In genomic region chr13:41846516-41846915, GRCm38 (mm10) we compare ENCODE assay signal across 16 mouse cellular contexts. TPM values are rescaled to one million over a fixed set of nuclear protein-coding genes. Genes with fewer than 3 reads are reported as not detected.
DNase-seq lines count a peak whose midpoint lies in the region; ATAC-seq lines count a peak whose summit lies in the region.
"Had no signal": no experiment of that assay in that cellular context is flagged by ENCODE, and none has a peak within 500 bp of the region (broad histone marks: within the 10 kb centered on the region; RNA-seq: fewer than 3 reads in every experiment).

No protein-coding gene starts in this region.

- no peak overlapping the region for H3K27ac ChIP-seq in kidney, embryonic 15.5 days
- H3K27ac ChIP-seq: forebrain, embryonic 13.5 days; liver, embryonic 12.5 days; neural tube, embryonic 12.5 days had no signal

- no peaks in the 10 kb centered on the region for H3K36me3 ChIP-seq in kidney, embryonic 15.5 days
- H3K36me3 ChIP-seq: liver, embryonic 12.5 days; neural tube, embryonic 12.5 days had no signal

- peaks cover 15% of the 10 kb centered on the region for H3K4me1 ChIP-seq in kidney, embryonic 15.5 days
- H3K4me1 ChIP-seq: liver, embryonic 12.5 days; neural tube, embryonic 12.5 days had no signal

- H3K9ac ChIP-seq in kidney, embryonic 15.5 days: no peak overlapping the region
- H3K9ac ChIP-seq: forebrain, embryonic 13.5 days; liver, embryonic 12.5 days; neural tube, embryonic 12.5 days had no signal

- peak; percentile 43 for DNase-seq in adrenal gland, adult 2 months
- DNase-seq in adrenal gland, adult 18-20 months (ENCODE audit: low spot score in 2 of 2): no peak
- peak; percentile 22 for DNase-seq in kidney, postnatal 10 days
- peak; percentile 8 for DNase-seq in adrenal gland, postnatal 25 days
- DNase-seq in lung, postnatal 14 days: peak; percentile 48
- DNase-seq in layer of hippocampus, adult 8-10 months (ENCODE audit: low spot score in 2 of 2): no peak
- no peak for DNase-seq in MN1 (ENCODE audit: low spot score)
- DNase-seq: cerebellum, adult 9-10 months; heart, postnatal 4 days; layer of hippocampus, adult 9-11 months; right cerebral cortex, postnatal 4 days had no signal

- H3K4me2 ChIP-seq in kidney, embryonic 15.5 days: no peak overlapping the region
- H3K4me2 ChIP-seq: forebrain, embryonic 13.5 days; heart, embryonic 11.5 days; liver, embryonic 12.5 days; neural tube, embryonic 12.5 days had no signal

- no peaks in the 10 kb centered on the region for H3K9me3 ChIP-seq in kidney, embryonic 15.5 days (replicated peaks)
- H3K9me3 ChIP-seq: forebrain, embryonic 13.5 days; liver, embryonic 12.5 days; neural tube, embryonic 12.5 days had no signal

- ATAC-seq in kidney, embryonic 15.5 days (replicated peaks; ENCODE audit: low FRiP score): no peak
- ATAC-seq: forebrain, embryonic 13.5 days; liver, embryonic 12.5 days had no signal

- H3K27me3 ChIP-seq in kidney, embryonic 15.5 days: no peaks in the 10 kb centered on the region
- H3K27me3 ChIP-seq: forebrain, embryonic 13.5 days; liver, embryonic 12.5 days; neural tube, embryonic 12.5 days had no signal

- WGBS in kidney, embryonic 15.5 days: 56% methylated on average over 5 of the region's 5 CpGs

- no peak overlapping the region for H3K4me3 ChIP-seq in kidney, embryonic 15.5 days (replicated peaks)
- H3K4me3 ChIP-seq: forebrain, embryonic 13.5 days; liver, embryonic 12.5 days; neural tube, embryonic 12.5 days had no signal

RNA-seq across cellular contexts. Expression of gene Adtrp, which starts 1.0 kb away (rescaled TPM):
- 100 to 1,000 TPM in 1 of 2 experiments, 10 to 100 TPM in 1; 52.7 to 132 TPM for total RNA-seq in adrenal gland, adult 2 months (2021)
- polyA plus RNA-seq in adrenal gland, adult 2 months (2012; rRNA removed): 6.1 and 6.9 TPM in 2 replicates
- 10 to 100 TPM; 27.2 to 36.0 TPM for total RNA-seq in adrenal gland, adult 18-20 months (2021)
- 0.22 and 0.66 TPM in 2 replicates for polyA plus RNA-seq in kidney, embryonic 15.5 days (2015; fragmentation: Nextera tagmentation; extraction: Ambion mirVana)
- total RNA-seq in adrenal gland, postnatal 25 days (2021): 20.6 and 32.9 TPM in 2 replicates
- under 1 TPM in 2 of 4 experiments, not detected in 2; 0.82 to 0.87 TPM for total RNA-seq in layer of hippocampus, adult 8-10 months (2022)
- polyA plus RNA-seq: forebrain, embryonic 13.5 days; heart, embryonic 11.5 days; liver, embryonic 12.5 days had no signal

Comparison
In these comparisons a context has a peak if more than half of its experiments do, and no peak if none do; other contexts are left out.
1. DNase-seq: peak in adrenal gland, adult 2 months (single experiment), kidney, postnatal 10 days (single experiment), adrenal gland, postnatal 25 days (single experiment) and lung, postnatal 14 days (single experiment); none in adrenal gland, adult 18-20 months (0 of 2), layer of hippocampus, adult 8-10 months (0 of 2) and MN1 (single experiment).
2. RNA of gene Adtrp, which starts 1.0 kb away (total RNA-seq): 52.7 to 132 TPM in adrenal gland, adult 2 months, 27.2 to 36.0 TPM in adrenal gland, adult 18-20 months and 20.6 to 32.9 TPM in adrenal gland, postnatal 25 days; 0.82 to 0.87 TPM in layer of hippocampus, adult 8-10 months; every median in the first group is over 10 times any median in the second.